Mouse (Mus musculus): ENCODE results near the gene Fmc1. TPM values are rescaled to one million over a fixed set of nuclear protein-coding genes. Genes with fewer than 3 reads are reported as not detected.
"Not testable (repeated sequence)": the region's sequence is repeated elsewhere in the genome, so short reads cannot be mapped to it uniquely, and the experiment has no call there.

Fmc1 gene
- polyA plus RNA-seq (2017; shearing (Covaris generic)) = 10 to 100 TPM; 56.4 to 72.0 (median 58.3) TPM

DNA sequence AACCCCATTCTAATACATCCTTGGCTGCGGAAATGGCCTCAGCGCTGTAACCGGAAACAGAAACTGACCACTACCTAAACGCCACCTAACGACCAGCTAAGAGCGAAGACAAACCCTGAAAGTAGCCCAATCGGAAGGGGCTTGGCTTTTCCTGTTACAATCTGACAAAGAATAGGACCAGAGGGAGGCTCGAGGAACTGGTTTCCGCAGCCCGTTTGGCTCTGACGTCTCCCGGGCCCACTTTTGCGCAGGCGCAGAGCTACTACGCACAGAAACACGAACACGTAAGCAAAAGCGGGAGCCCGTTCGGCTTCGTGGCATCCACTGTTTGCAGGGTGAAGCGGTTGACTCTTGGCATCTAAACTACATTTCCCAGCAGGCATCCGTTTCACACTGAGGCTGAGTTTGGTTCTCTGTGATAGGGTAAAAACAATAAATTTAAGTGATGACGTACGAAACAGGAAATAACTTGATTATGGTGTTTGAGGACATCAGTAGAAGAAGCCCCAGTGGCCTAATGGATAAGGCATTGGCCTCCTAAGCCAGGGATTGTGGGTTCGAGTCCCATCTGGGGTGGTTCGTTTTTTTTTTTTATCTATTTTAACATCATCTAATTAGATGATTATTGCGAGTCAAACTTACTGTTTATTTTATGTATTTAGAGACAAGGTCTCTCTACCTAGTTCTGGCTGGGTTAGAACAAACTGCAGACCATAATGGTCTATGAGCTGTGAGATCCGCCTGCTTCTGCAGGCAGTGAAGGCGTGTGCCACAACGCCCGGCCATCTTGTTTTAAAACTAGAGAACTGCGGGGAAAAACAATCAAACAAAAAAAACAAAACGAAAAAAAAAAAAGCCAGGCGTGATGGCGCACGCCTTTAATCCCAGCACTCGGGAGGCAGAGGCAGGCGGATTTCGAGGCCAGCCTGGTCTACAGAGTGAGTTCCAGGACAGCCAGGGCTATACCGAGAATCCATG, at the start of gene Fmc1:
Gene Fmc1, plus strand, starts transcription at position 75 of the 978 bp plus-strand sequence.
- ATAC-seq = peak; percentile 86

DNA sequence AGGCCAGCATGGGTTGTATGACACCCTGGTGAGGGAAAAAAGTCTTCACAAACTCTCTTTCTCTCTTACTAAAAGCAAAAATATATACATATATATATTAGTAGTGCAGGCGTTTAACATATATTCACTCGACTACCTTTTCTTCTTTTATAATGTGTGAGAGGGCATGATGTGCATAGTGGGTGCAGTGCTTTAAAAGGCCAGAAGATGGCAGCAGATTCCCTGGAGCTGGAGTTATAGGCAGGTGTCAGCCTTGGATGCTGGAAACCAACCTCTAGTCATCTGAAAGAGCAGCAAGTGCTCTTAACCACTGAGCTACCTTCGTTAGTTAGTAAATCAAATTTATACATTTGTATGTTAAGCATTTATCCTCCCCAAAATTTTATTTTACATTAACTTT, 40.8 kb upstream of the Fmc1 start:
- peak; percentile 68 for ATAC-seq

DNA sequence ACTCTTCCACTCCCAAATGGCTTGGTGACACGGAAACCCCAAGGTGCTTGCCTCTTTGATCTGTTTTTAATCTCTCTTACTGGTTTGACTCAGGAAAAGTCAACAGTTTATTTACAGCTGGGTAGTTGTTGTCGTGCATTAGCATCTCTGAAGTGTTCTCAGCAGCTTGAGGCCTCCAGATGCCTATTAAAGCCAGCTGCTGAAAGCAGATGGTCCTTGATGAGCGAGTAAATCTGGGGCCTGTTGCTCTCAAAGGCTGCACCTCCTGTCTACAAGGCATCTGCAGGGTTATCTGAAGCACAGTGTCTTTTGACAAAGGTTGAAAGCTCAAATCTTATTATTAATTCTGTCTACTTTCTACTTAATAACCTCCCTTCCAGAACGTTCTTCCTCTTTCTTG, 37.7 kb upstream of the Fmc1 start:
- no peak for ATAC-seq

DNA sequence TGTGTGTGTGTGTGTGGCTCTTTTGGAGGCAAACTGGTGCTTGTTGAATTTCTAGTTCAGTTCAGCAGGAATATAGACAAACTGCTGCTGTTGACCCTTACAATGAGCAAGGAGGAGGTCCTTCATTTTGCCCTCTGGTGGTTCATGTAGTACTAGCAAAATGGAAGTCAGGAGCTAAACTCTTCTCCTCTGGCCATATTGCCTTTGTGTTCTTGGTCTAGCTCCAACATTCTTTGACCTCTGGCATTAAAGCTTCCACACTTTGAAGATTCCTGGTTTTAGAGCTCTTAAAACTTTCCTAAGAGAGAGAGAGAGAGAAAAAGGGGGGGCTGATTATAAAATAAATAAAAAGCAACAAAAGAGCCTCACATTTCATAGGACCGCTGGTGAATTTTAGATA, 21.2 kb upstream of the Fmc1 start:
- ATAC-seq = no peak

DNA sequence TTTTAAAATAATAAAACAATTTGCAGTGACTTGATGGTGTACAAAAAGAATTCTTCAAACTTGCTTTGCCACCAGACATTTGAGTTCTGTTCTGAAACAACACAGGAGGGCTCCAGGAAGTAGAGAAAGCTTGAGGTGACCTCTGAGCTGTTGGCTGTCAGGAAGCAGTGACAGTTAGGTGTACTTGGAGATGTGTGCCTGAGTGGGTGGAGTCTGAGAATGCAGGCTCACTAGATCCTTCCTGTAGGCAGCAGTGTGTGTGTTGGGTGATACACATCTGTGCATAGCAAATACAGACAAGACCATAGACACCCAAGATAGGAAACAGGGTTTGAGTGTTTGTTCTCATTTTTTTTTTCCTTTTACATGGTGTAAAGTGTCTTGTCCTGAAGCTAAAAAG, 20.5 kb upstream of the Fmc1 start:
- ATAC-seq = peak; percentile 71

DNA sequence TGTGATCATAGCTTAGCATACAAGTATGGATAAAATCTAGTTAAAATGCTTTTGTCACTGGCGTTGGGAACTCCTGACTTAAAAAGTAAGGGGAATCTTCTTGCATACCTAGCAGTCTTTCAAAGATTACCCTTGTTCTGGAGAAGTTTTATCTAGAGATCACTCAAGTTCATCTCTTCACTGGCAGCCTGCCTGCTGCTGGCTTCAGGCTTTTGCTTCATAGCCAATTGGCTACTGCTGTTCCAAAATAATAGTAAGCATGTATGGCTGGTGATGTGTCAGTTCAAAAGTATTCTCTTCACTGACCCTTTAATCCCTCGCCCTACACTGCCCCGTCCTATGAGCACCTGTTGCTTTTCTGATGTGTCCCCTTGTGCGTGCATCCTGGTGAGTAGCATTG, 18.1 kb upstream of the Fmc1 start:
- ATAC-seq = no peak

DNA sequence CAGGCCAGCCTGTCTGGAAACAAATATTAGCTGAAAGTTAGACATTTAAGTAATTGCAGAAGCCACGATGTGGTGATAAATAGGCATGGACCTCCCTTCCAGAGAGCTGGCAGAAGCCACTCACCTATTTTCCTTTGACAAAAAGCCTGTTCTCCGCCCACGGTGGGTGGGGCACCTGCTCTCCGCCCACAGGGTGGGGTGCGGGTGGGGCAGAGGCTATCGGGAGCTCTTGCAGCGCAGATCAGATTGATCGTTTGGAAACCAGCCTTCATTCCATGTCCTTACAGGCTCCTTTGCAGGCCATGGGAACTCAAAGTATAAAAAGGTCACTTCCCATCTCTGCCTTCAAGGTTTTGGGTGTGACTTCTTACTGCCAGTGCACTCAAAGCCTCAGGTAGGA, 9.5 kb upstream of the Fmc1 start:
- ATAC-seq = no peak

DNA sequence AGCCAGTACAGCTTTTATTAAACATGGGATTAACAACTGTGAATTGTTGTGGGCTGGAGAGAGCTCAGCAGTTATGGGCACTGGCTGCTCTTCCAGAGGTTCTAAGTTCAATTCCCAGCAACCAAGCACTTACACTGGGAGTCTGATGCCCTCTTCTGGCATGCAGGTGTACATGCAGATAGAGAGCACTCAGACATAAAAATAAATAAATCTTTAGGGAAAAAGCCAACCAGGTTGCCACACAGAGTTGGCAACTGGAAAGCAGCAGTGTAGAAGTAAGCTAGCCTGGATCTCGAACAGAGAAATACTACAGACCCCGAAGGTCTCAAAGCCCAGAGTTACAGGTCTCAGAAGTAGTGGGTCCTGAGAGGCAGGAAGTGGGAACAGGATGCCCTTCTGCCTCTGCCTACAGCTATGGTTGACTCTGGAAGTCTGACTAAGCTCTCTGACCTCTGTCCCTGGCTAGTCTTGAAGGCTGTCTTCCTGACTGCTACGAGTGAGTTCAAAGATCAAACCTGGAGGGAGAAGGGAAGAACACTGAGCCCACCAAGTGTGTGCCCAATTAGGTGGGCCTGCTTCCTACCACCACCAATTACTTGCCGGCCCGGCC, 2.0 kb upstream of the Fmc1 start:
- ATAC-seq = no peak

DNA sequence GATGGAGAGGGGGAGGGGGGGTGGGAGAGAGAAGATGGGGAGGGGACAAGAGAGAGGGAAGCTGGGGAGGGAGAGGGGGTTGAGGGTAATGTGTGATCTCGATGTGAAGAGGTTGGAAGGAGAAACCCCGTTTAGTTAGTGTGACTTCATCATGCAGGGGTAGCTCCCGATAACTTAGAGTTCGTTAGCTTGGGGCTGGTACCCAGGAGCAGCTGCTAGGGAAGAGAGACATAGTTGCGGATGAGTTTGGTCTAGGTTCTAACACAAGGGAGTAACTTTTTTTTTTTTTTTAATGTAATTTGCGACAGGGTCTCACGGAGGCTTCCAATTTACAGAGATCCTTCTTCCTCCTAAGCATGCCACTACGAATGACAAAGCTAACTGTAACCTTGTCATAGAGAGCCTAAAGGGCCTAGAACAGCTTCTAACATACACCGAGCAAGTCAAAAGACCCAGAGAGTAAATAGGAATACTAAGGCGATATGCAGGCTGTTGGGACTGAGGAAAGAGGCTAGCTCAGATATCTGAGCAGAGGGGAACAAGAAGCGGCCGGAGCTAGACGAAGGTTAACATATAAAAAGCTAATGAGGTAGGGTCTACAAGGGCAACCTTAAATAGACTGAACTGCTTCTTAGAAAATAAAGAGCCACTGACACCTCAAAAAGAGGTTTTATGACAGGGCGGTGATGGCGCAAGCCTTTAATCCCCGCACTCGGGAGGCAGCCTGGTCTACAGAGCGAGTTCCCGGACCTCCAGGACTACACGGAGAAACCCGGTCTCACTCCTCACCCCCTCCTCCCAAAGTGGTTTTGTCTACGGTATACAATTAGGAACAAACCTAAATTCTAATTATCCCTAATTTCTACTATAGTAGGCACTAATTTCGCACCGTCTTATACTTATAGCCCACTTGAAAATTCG, 542 bp upstream of the Fmc1 start:
- ATAC-seq = no peak

DNA sequence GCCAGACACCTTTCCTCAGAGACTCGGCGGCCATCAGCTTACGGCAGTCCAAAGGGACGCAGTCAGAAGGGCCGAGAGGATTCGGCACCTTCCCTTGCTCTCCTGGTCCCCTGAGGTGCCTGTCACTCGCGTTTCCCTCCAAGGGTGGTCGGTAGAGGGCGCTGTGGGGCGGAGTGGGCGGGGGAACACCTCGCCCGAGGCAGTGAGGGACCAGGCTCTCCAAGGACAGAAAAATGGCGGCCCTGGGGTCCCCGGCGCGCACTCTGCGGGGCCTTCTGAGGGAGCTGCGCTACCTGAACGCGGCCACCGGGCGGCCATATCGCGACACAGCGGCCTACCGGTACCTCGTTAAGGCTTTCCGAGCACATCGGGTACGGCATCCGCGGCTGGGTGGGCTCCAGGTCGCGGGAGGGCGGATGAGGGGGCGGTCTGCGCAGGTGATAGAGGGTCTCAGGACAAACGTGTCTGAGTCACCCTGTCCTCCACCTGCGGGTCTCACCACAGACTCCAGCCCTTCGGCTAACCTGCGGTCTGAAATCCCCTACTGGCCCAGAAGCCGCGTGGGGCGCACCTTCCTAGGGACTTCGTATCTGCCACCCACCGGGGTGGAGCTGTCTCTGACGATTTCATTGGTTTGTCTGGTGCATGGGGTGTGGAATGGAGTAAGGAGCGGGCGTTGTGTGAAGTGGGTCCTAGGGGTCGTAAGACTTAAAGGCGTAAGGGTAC, 1.5 kb downstream of the Fmc1 start:
- peak; percentile 56 for ATAC-seq

DNA sequence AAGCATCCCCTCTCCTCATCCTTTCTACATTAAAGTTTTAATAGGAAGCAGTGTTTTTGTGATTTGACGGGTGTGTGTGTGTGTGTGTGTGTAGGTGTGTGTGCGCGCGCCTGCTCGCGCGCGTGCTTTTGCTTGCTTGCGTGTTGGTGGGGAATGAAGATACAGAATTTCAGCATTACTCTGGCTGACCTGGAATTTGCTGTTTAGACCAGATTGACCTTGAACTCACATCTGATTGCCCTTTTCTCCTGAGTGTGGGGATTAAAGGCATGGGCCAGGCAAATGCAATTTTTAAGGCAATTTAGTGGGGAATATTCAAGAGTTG, 2.0 kb downstream of the Fmc1 start:
- ATAC-seq = no peak

DNA sequence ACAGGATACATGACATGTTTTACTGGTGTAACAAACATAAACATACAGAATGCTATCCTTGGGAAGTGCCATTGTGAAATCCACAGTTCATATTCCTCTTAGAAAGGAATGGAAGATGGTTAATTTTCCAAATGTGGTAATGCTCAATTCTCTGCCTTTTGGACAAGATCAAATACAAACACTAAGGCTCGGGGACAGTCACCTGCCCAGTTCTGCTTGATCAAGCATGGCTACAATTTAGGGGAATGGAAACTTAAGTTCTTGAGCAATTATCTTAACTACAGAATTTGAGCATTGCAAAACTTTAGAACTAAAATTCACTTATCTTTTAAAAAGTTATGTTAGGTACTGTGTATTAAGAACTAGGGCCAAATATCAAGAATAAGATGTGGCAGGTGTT, 2.5 kb downstream of the Fmc1 start:
- ATAC-seq = no peak

DNA sequence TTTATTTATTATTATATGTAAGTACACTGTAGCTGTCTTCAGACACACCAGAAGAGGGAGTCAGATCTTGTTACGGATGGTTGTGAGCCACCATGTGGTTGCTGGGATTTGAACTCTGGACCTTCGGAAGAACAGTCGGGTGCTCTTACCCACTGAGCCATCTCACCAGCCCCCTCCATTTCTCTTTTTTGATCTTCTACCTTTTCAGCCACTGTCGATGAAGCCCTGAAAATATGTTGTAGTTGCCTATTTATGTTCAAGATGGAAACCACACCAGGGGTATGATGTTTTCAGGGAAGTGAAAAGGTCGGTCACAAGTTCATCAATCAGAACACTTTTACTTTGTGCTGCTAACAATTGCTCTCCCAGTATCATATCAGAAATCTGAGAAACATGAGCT, 10.8 kb downstream of the Fmc1 start:
- ATAC-seq = not testable (repeated sequence)

DNA sequence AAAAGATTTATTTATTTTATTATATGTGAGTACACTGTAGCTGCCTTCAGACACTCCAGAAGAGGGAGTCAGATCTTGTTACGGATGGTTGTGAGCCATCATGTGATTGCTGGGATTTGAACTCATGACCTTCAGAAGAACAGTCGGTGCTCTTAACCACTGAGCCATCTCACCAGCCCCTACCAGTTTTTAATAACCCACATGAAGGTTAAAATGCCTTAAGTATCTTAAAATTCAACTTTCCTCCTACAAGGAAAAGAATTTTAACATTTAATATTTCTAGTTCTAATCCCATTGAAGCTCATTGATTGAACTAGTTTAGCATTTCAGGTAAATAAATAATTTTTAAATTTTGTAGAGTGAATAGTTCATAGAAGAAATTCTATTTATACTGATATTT, 13.7 kb downstream of the Fmc1 start:
- ATAC-seq = not testable (repeated sequence)

DNA sequence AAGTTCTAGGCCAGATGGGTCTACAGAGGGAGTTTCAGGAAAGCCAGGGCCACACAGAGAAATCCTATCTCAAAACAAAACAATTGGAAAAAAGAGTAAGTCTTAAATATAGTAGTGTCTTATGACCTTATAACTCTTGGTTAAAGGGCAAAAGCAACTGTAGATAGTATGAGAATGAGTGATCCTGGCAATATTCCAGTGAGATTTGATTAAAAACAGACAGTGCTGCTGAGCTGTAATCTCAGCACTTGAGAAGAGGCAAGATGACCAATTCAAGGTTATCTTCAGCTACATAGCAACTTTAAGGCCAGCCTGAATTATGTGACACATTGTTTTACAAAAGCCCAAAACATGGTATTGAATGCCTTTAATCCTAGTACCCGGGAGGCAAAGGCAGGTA, 14.4 kb downstream of the Fmc1 start:
- ATAC-seq = no peak

DNA sequence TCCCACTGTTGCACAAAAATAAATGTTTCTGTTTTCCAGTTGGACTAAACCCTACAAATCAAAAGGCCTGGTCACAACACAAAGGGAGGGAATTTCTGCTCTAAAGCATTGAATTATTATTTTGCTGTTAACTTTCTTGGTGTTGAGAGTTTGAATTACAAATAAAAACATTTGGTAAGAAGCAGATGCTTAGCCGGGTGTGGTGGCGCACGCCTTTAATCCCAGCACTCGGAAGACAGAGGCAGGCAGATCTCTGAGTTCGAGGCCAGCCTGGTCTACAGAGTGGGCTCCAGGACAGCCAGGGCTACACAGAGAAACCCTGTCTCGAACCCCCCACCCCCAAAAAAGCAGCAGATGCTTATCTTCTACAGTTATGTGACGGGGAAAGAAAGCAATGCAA, 15.3 kb downstream of the Fmc1 start:
- not testable (repeated sequence) for ATAC-seq

DNA sequence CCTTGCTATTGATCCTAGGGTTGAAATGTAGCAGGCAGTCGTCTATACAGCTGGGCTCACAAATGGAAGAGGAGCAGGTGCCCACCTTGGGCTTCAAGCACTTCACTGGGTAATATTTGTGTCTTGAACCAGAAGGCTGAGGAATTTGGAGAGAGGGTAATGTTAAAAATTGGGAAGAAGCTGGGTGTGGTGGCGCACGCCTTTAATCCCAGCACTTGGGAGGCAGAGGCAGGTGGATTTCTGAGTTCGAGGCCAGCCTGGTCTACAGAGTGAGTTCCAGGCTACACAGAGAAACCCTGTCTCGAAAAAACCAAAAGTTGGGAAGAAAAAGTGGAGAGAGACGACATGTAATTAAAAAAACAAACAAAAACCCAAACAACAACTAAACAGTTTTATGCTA, 16.5 kb downstream of the Fmc1 start:
- ATAC-seq = not testable (repeated sequence)

DNA sequence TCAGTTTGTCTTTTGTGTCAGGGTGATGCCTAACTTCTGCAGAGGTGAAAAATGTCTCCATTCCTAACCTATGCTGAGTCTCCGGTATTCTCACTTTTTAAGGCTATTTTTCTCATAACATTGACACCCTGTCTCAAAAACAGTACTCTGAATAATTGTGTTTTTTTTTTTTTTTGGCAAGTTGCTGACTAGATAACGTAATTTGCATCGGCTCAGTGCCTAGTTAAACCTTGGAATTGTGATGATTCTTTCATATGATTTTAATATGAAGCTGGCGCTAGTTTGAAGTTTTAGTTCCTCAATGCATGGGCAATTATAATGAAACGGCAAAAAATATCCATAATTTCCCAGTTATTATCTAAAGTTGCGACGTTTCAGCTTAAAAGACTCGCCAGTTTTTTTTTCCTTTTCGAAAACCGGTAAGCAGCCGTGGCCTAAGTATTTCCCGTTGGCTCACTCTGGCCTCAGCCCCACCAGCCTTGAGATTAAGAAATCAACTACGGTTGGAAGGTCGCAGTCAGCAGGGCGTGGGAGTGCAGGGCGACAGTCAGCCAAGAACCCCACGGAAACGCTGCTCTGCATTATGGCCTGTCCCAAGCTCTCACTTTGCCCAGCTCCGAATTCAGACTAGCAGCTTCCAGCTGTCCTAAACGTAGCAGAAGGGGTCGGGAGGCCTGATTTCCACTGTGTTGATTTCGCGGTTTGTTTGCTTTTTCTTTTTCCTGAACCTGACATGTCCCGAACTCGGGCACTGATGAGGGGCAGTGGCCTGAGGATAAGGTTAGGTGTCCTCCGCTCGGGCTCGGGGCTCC, 17.2 kb downstream of the Fmc1 start:
- peak; percentile 10 for ATAC-seq

DNA sequence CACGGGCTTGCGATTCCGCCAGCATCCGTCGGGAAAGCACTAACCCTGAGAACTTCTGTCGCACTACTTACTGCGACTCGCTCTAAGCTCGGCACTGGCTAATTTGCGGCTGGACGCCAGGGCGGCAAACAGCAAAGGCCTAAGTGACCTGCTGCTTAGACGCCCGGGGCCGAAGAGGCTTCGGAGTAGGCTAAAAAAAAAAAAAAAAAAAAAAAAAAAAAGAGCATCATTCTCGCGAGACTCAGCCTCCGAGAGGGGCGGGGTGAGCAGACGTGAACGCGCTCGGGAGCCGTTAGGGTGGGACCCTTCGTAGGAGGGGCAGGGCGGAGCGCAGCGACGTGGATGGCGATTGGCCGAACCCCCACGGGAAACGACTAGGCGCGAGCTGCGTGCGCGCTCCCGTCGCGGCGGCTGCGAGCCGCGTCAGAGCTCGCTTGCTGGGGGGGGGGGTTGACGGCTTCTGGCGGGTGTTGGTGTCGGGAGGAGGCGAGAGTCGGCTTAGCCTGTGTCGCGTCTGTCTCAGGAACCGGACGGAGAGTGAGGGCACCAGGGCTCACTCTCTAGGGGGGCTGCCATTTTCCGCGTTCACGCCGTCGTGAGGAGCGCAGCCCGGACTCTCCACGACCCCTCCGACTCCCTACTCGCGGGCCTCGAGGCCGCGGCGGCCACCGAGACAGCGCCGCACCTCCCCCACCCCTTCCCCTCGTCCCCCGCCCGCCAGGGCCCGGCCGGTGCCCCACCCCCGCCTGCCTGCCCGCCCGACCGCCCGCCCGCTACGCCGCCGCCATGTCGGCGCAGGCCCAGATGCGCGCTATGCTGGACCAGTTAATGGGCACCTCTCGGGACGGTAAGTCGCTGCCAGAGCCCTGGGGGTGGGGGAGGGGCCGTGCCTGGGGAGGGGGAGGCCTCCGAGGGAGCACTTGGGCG, 18.0 kb downstream of the Fmc1 start, which contains the start of gene Luc7l2:
Gene Luc7l2, plus strand, starts transcription at position 273 of the 927 bp plus-strand sequence.
- ATAC-seq = peak; percentile 78

DNA sequence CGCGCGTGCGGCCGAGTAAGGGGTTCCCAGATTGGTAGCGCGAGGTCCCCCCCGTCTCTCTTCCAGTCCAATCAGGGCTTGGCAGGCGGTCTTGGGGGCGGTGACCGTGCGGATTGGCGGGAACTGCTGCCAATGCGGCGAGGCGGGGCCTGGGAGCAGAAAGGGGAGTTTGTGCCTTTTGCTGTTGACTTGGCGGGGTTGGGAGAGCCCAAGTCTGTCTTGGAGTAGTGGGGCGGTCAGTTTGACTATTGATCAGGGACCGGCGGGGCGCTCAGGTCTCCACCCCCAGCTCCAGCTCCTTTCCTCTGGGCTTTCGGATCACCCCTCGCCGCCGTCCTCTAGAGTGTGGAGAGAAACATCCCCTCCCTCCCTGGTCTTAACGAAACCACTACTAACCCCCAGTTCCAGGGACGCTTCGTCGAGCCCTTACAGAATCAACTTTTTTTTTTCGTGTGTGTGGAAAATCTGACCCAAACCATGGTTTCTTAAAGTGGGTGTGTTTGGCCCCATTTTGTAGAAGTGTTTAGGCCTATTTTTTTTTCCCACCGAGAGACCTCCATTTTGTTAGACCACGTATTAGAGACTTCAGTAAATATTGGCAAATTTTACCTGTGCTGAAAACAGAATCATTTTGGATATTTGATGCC, 18.8 kb downstream of the Fmc1 start:
- ATAC-seq = peak; percentile 78
